Mouse (Mus musculus): ENCODE results near the gene Krt16. TPM values are rescaled to one million over a fixed set of nuclear protein-coding genes. Genes with fewer than 3 reads are reported as not detected.

The Krt16 gene
- polyA plus RNA-seq, 1 experiment from 2014 or later, result not detected

- no peak overlapping the region for H3K9ac ChIP-seq
- ATAC-seq (replicated peaks; ENCODE audit: insufficient number of reproducible peaks, insufficient read depth, low FRiP score, low read depth), result no peak
- H3K4me2 ChIP-seq, result no peak overlapping the region
- no peaks in the 10 kb centered on the region for H3K36me3 ChIP-seq
- WGBS, result 57% methylated on average over 4 of the region's 4 CpGs
- 0 out of 2 replicates have a peak, but pooled peaks cover 3% of the 10 kb centered on the region for H3K27me3 ChIP-seq
- no peak overlapping the region for H3K4me3 ChIP-seq
- H3K9me3 ChIP-seq (replicated peaks), result no peaks in the 10 kb centered on the region
- H3K27ac ChIP-seq, result no peak overlapping the region
- no peaks in the 10 kb centered on the region for H3K4me1 ChIP-seq (replicated peaks)
Measured at GRCm38 (mm10) chr11:100198666-100199065, 50.0 kb downstream of the Krt16 start.

Other genes with a start within 250 kb of the Krt16 start
- gene Krt33a, start 232.7 kb downstream of the Krt16 start, polyA plus RNA-seq (2015; fragmentation: Nextera tagmentation; extraction: Ambion mirVana), result not detected in 2 replicates
- 0.09 TPM in 1 of 2 replicates, not detected in the other for gene Krt33b, start 219.0 kb downstream of the Krt16 start, polyA plus RNA-seq (2015; fragmentation: Nextera tagmentation; extraction: Ambion mirVana)
- not detected in 2 replicates for gene Krt34, start 207.3 kb downstream of the Krt16 start, polyA plus RNA-seq (2015; fragmentation: Nextera tagmentation; extraction: Ambion mirVana)
- not detected in 2 replicates for gene Krt31, start 198.4 kb downstream of the Krt16 start, polyA plus RNA-seq (2015; fragmentation: Nextera tagmentation; extraction: Ambion mirVana)
- gene Krt32, start 160.7 kb downstream of the Krt16 start, polyA plus RNA-seq (2015; fragmentation: Nextera tagmentation; extraction: Ambion mirVana), result not detected in 2 replicates
- not detected in 2 replicates for gene Krt35, start 152.7 kb downstream of the Krt16 start, polyA plus RNA-seq (2015; fragmentation: Nextera tagmentation; extraction: Ambion mirVana)
- 0.10 TPM in 1 of 2 replicates, not detected in the other for gene Krt36, start 143.3 kb downstream of the Krt16 start, polyA plus RNA-seq (2015; fragmentation: Nextera tagmentation; extraction: Ambion mirVana)
- gene Krt13, start 127.3 kb downstream of the Krt16 start, polyA plus RNA-seq (2015; fragmentation: Nextera tagmentation; extraction: Ambion mirVana), result 0.45 and 0.62 TPM in 2 replicates
- gene Krt15, start 113.0 kb downstream of the Krt16 start, polyA plus RNA-seq (2015; fragmentation: Nextera tagmentation; extraction: Ambion mirVana), result 4.2 and 20.2 TPM in 2 replicates
- 42.6 and 82.2 TPM in 2 replicates for gene Krt19, start 100.2 kb downstream of the Krt16 start, polyA plus RNA-seq (2015; fragmentation: Nextera tagmentation; extraction: Ambion mirVana)
- not detected in 2 replicates for gene Krt9, start 55.7 kb downstream of the Krt16 start, polyA plus RNA-seq (2015; fragmentation: Nextera tagmentation; extraction: Ambion mirVana)
- gene Krt14, start 41.4 kb downstream of the Krt16 start, polyA plus RNA-seq (2015; fragmentation: Nextera tagmentation; extraction: Ambion mirVana), result 3.0 and 4.8 TPM in 2 replicates
- gene Krt17, start 12.1 kb upstream of the Krt16 start, polyA plus RNA-seq (2015; fragmentation: Nextera tagmentation; extraction: Ambion mirVana), result 5.2 and 42.7 TPM in 2 replicates
- gene Krt42, start 21.0 kb upstream of the Krt16 start, polyA plus RNA-seq (2015; fragmentation: Nextera tagmentation; extraction: Ambion mirVana), result not detected in 2 replicates
- gene Eif1, start 71.0 kb upstream of the Krt16 start, polyA plus RNA-seq (2015; fragmentation: Nextera tagmentation; extraction: Ambion mirVana), result 1,413 and 1,738 TPM in 2 replicates
- not detected in 2 replicates for gene Gast, start 85.5 kb upstream of the Krt16 start, polyA plus RNA-seq (2015; fragmentation: Nextera tagmentation; extraction: Ambion mirVana)
- gene Hap1, start 107.2 kb upstream of the Krt16 start, polyA plus RNA-seq (2015; fragmentation: Nextera tagmentation; extraction: Ambion mirVana), result 5.3 and 7.7 TPM in 2 replicates
- gene Jup, start 148.9 kb upstream of the Krt16 start, polyA plus RNA-seq (2015; fragmentation: Nextera tagmentation; extraction: Ambion mirVana), result 117 and 140 TPM in 2 replicates
- 48.3 and 63.1 TPM in 2 replicates for gene P3h4, start 165.9 kb upstream of the Krt16 start, polyA plus RNA-seq (2015; fragmentation: Nextera tagmentation; extraction: Ambion mirVana)
- 86.3 and 119 TPM in 2 replicates for gene Fkbp10, start 166.8 kb upstream of the Krt16 start, polyA plus RNA-seq (2015; fragmentation: Nextera tagmentation; extraction: Ambion mirVana)
- gene Nt5c3b, start 192.9 kb upstream of the Krt16 start, polyA plus RNA-seq (2015; fragmentation: Nextera tagmentation; extraction: Ambion mirVana), result 90.2 and 104 TPM in 2 replicates
- 0.33 and 0.42 TPM in 2 replicates for gene Klhl10, start 193.0 kb upstream of the Krt16 start, polyA plus RNA-seq (2015; fragmentation: Nextera tagmentation; extraction: Ambion mirVana)
- gene Klhl11, start 223.8 kb upstream of the Krt16 start, polyA plus RNA-seq (2015; fragmentation: Nextera tagmentation; extraction: Ambion mirVana), result 6.9 and 8.7 TPM in 2 replicates